Mouse (Mus musculus) liver, embryonic 14.5 days (tissue): ENCODE measurements around the gene Zbtb4. TPM values are rescaled to one million over a fixed set of nuclear protein-coding genes. Genes with fewer than 3 reads are reported as not detected.

ENCODE experiments used
- ATAC-seq: fragments of 200-750 bp; cut with Nextera tagmentation; 2 replicates; pipeline ENCODE4 v1.8.0; 2017; ENCODE audit warnings: moderate number of reproducible peaks, mild to moderate bottlenecking, moderate library complexity; ENCODE audit not compliant: insufficient read depth
- DNase-seq, 3 experiments: peaks; one replicate each; pipeline ENCODE4 v3.0.0-alpha.2; 2012 to 2013; ENCODE audit warnings: low read depth in 3 of 3, low spot score in 3 of 3
- H3K27ac ChIP-seq: fragments of 300-500 bp; sonication (generic); 2 replicates; pipeline ENCODE4 v1.5.1; 2014; ENCODE audit warnings: moderate library complexity, mild to moderate bottlenecking, control low read depth, inconsistent platforms
- H3K27me3 ChIP-seq: fragments of 300-500 bp; sonication (generic); 2 replicates; pipeline ENCODE4 v1.6.1; 2014; ENCODE audit warnings: mild to moderate bottlenecking, low read length, moderate library complexity; ENCODE audit not compliant: control insufficient read depth, insufficient read depth
- H3K36me3 ChIP-seq: fragments of 300-500 bp; sonication (generic); replicated peaks from 2 replicates; pipeline ENCODE4 v1.6.1; 2014; ENCODE audit warnings: low read depth; ENCODE audit not compliant: control insufficient read depth, insufficient read depth
- H3K4me1 ChIP-seq, 2 experiments: fragments of 200-500 bp in 1 of 2; fragments of 300-500 bp in 1 of 2; sonication (generic) in 1 of 2; replicated peaks; 2 replicates each; pipeline ENCODE4 v1.6.1; 2012 to 2014; ENCODE audit warnings: antibody characterized with exemption in 1 of 2, inconsistent platforms in 1 of 2, low read length in 1 of 2; ENCODE audit not compliant: control insufficient read depth in 2 of 2, insufficient read depth in 2 of 2
- H3K4me2 ChIP-seq: fragments of 300-500 bp; sonication (generic); 2 replicates; pipeline ENCODE4 v1.6.1; 2014; ENCODE audit warnings: low read depth, mild to moderate bottlenecking, control low read depth, moderate library complexity
- H3K4me3 ChIP-seq, 2 experiments: fragments of 200-500 bp in 1 of 2; fragments of 300-500 bp in 1 of 2; sonication (generic) in 1 of 2; 2 replicates each; pipeline ENCODE4 v1.5.1; 2012 to 2014; ENCODE audit warnings: low read depth in 2 of 2, low read length in 2 of 2, mild to moderate bottlenecking in 2 of 2, control low read depth in 1 of 2, inconsistent platforms in 1 of 2, moderate library complexity in 1 of 2; ENCODE audit not compliant: insufficient read depth in 1 of 2
- H3K9ac ChIP-seq: fragments of 300-500 bp; sonication (generic); replicated peaks from 2 replicates; pipeline ENCODE4 v1.6.1; 2014; ENCODE audit warnings: mild to moderate bottlenecking, control low read depth, moderate library complexity
- H3K9me3 ChIP-seq: fragments of 300-500 bp; sonication (generic); 2 replicates; pipeline ENCODE4 v1.6.1; 2016; ENCODE audit warnings: low read length, mixed read lengths; ENCODE audit not compliant: control insufficient read depth
- CTCF ChIP-seq: IDR thresholded peaks from 2 replicates; pipeline ENCODE4 v1.5.1; 2016; ENCODE audit warnings: antibody characterized with exemption, low read depth, control low read depth
- EP300 ChIP-seq: IDR thresholded peaks from 2 replicates; pipeline ENCODE4 v1.6.1; 2016; ENCODE audit warnings: antibody characterized with exemption, low read depth
- WGBS: fragments of 180-500 bp; shearing (Covaris S2); extraction: QIAGEN DNeasy Blood & Tissue Kit; methylation state at CpG from one replicate; pipeline ENCODE4 v1.1.7; 2014; ENCODE audit not compliant: insufficient replicate concordance; 5-methylcytosine and 5-hydroxymethylcytosine counted together
- polyA plus RNA-seq, 2 experiments: library from polyadenylated mRNA; depleted of rRNA in 1 of 2; stranded (reverse) in 1 of 2; unstranded in 1 of 2; fragments of >200 nt; fragmentation: Nextera tagmentation in 1 of 2; extraction: Ambion mirVana in 1 of 2; gene quantifications; 2 replicates each; pipeline versions ENCODE4 v1.2.1 to v1.2.3; 2012 to 2014

Zbtb4 gene
- polyA plus RNA-seq (2012; rRNA removed) = 1.4 and 1.5 TPM in 2 replicates
- polyA plus RNA-seq (2014; fragmentation: Nextera tagmentation; extraction: Ambion mirVana) = 0.45 and 0.58 TPM in 2 replicates

DNA sequence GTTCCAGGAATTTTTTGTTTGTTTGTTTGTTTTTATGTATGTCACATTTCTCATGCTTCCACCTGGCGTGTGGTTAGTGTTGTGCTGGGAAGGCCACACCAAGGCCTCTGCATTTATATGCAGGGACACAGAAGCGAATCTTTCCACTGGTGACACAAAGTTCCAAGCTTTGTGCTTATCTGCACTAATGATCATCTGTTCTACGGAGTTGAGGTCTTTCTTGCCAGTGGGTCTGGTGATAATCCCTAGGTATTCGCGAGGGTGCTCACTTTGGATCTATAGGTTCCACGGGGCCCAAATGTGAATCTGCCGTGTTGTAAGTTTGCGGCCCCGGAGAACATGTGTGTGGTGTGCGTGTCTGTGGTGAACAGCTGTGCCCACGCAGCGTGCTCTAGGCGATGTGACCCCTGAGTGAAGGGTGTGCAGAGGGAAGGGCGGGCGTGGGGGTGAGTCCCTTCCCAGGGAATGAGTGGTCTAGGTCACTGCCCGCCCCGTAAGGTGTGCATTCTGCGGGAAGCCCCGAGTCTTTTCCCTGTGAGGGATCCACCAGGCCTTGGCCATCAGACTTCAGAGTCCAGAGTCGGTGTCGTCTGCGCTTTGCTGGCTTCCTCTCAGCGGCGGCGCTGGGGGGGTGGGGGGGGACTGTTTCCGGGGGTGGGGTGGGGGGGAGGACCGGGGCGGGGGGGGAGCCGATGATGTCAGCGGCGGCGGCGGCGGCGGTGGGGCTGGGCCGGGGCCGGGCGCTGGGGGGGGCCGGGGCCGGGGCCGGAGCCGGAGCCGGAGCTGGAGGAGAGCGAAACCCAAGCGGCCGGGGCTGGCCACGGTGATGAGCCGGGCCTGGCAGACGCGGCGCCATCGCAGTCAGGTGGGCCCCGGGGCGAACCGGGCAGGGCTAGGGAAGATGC lies at the start of gene Zbtb4:
Zbtb4 (plus strand) TSS at position 692 of the 905 bp plus-strand sequence.
- peak within 1 kb of the TSS; percentile 68 to 75 for H3K4me3 ChIP-seq
- ATAC-seq (peak; percentile 50), DNase-seq (no peak)
- no peak for TF ChIP-seq EP300
- no peak for TF ChIP-seq CTCF
- H3K27me3 ChIP-seq = no peaks in the 10 kb centered on the region
- peak within 1 kb of the TSS; percentile 29 for H3K27ac ChIP-seq
- H3K36me3 ChIP-seq = no peaks in the 10 kb centered on the region
- no peaks in the 10 kb centered on the region for H3K9me3 ChIP-seq
- WGBS = 21% methylated on average over 49 of the region's 55 CpGs
- peaks cover 3 to 13% of the 10 kb centered on the region in 2 experiments for H3K4me1 ChIP-seq
- H3K4me2 ChIP-seq = peak within 1 kb of the TSS; percentile 94
- peak within 1 kb of the TSS; percentile 78 for H3K9ac ChIP-seq

DNA sequence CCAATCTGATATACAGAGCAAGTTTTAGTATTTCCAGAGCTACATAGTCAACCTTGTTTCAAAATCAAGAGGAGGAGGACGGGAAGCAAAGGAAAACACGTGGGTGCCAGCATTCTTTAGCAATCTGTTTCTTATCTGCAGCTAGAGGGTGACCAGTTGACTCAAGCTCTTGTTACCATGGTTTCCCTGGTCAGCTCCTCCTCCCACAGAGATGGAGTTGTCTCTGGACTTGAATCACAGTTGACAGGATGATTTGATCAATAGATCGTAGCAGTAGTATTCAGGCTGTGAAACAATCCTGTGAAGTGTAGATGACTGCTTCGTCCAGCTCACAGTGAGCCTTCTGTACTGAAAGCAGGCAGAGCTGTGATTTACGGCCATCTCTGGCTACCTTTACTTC lies 49.8 kb upstream of the Zbtb4 start:
- Histone ChIP-seq H3K27me3 (no peaks in the 10 kb centered on the region), H3K9me3 (no peaks in the 10 kb centered on the region), H3K9ac (no peak overlapping the region), H3K4me3 (no peak overlapping the region), H3K4me2 (peak overlapping the region; percentile 6; the same call in 1 of the 2 replicates), H3K27ac (no peak overlapping the region), H3K4me1 (peaks cover 23% of the 10 kb centered on the region in 2 experiments), H3K36me3 (no peaks in the 10 kb centered on the region)
- WGBS = 24% methylated on average over 5 of the region's 5 CpGs
- no peak for ATAC-seq
- no peak for TF ChIP-seq EP300
- no peak for TF ChIP-seq CTCF
- peak in 2 of 3 experiments; percentile 33 to 37 for DNase-seq

DNA sequence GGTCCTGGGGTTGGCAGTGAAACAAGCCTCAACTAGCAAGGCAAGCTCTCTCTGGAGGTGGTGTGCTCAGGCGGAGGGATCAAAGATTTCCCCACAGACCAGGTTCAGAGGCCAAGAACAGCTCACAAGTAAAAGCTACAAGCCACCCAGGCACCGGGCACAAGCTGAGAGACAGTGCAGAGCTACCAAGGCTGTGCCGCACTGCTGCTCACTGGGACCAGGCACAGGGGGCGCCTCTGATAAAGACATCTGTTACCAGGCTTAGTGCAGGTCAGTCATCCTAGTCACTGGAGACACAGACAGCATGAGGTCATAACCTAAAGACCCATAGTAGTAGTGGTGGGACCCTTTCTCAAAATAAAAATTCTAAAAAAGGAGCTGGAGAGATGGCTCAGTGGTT lies 48.8 kb upstream of the Zbtb4 start:
- Histone ChIP-seq H3K27me3 (no peaks in the 10 kb centered on the region), H3K27ac (no peak overlapping the region), H3K9ac (no peak overlapping the region), H3K4me2 (no peak overlapping the region), H3K4me1 (peaks cover 23% of the 10 kb centered on the region in 2 experiments), H3K4me3 (no peak overlapping the region), H3K9me3 (no peaks in the 10 kb centered on the region), H3K36me3 (no peaks in the 10 kb centered on the region)
- ATAC-seq (no peak), DNase-seq (no peak)
- 56% methylated on average over 4 of the region's 4 CpGs for WGBS
- TF ChIP-seq CTCF (peak; percentile 42), EP300 (no peak)

DNA sequence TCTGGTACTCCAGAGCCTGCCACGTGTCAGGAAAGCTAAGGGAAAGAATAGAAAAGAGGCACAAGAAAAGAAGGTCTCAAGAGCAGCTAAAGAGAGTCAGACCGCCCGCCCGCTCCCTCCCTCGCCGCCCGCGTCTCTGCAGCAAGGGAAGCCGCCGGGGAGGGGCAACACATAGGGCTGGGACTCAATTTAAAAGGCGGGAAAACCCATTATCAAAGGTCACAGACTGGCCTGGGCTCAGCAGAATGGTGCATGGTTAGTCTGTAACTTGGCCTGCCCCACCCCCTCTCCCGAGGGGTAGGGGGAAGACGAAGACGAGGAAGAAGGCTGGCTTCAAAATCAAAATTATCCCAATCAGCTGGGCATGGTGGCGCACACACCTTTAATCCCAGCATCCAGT lies 47.1 kb upstream of the Zbtb4 start:
- Histone ChIP-seq H3K4me3 (peak overlapping the region in 1 of 2 experiments; percentile 10; a peak in 1 of 4 replicates), H3K9me3 (no peaks in the 10 kb centered on the region), H3K4me2 (peak overlapping the region; percentile 52), H3K4me1 (peaks cover 23 to 26% of the 10 kb centered on the region in 2 experiments), H3K9ac (peak overlapping the region; percentile 31), H3K27ac (peak overlapping the region; percentile 58), H3K36me3 (no peaks in the 10 kb centered on the region), H3K27me3 (no peaks in the 10 kb centered on the region)
- 24% methylated on average over 15 of the region's 15 CpGs for WGBS
- DNase-seq = peak; percentile 67 to 72 (median 68)
- ATAC-seq = peak; percentile 90
- peak; percentile 62 for TF ChIP-seq EP300
- no peak for TF ChIP-seq CTCF

DNA sequence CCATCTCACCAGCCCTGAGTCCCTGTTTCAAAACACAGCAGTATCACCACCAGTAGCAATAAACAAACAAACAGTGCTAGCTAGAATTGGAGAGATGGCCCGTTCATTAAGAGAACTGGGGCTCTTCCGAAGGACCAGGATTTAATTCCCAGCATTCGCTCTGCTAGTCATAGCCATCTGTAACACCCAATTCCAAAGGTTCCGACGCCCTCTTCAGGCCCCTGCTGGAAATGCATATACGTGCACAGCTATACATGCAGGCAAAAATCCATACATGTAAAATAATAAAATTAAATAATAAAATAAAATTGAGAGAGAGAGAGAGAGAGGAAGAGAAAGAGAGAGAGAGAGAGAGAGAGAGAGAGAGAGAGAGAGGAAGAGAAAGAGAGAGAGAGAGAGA lies 46.3 kb upstream of the Zbtb4 start:
- WGBS = 66% methylated on average over 6 of the region's 6 CpGs
- ATAC-seq (no peak), DNase-seq (no peak)
- no peaks in the 10 kb centered on the region for H3K9me3 ChIP-seq
- H3K4me2 ChIP-seq = no peak overlapping the region
- peaks cover 23 to 26% of the 10 kb centered on the region in 2 experiments for H3K4me1 ChIP-seq
- no peak overlapping the region for H3K4me3 ChIP-seq
- no peaks in the 10 kb centered on the region for H3K27me3 ChIP-seq
- H3K27ac ChIP-seq = peak overlapping the region; percentile 58
- no peaks in the 10 kb centered on the region for H3K36me3 ChIP-seq
- no peak for TF ChIP-seq EP300
- TF ChIP-seq CTCF = peak; percentile 57
- no peak overlapping the region for H3K9ac ChIP-seq
